Mouse (Mus musculus) embryonic facial prominence, embryonic 10.5 days (tissue): ENCODE results near the gene Atp13a1. TPM values are rescaled to one million over a fixed set of nuclear protein-coding genes. Genes with fewer than 3 reads are reported as not detected.
A peak's percentile ranks its signal among the peaks of the same experiment; 100 is the strongest.

Experiments used
- DNase-seq: peaks from one replicate; pipeline ENCODE4 v3.0.0-alpha.2; 2017; ENCODE audit warnings: low spot score
- H3K27ac ChIP-seq: fragments of 300-500 bp; sonication (generic); replicated peaks from 2 replicates; pipeline ENCODE4 v1.5.1; 2016; ENCODE audit warnings: mild to moderate bottlenecking
- H3K27me3 ChIP-seq: fragments of 300-500 bp; sonication (generic); replicated peaks from 2 replicates; pipeline ENCODE4 v1.6.1; 2016; ENCODE audit warnings: low read depth, mild to moderate bottlenecking; ENCODE audit not compliant: poor library complexity, severe bottlenecking
- H3K36me3 ChIP-seq: fragments of 300-500 bp; sonication (generic); replicated peaks from 2 replicates; pipeline ENCODE4 v1.6.1; 2016; ENCODE audit warnings: mild to moderate bottlenecking, moderate library complexity
- H3K4me1 ChIP-seq: fragments of 300-500 bp; sonication (generic); 2 replicates; pipeline ENCODE4 v1.6.1; 2016
- H3K4me3 ChIP-seq: fragments of 300-500 bp; sonication (generic); 2 replicates; pipeline ENCODE4 v1.5.1; 2016; ENCODE audit warnings: mild to moderate bottlenecking, moderate library complexity
- H3K9me3 ChIP-seq: fragments of 300-500 bp; sonication (generic); 2 replicates; pipeline ENCODE4 v1.6.1; 2016; ENCODE audit warnings: mild to moderate bottlenecking
- WGBS: fragments of 180-500 bp; shearing (Covaris S2); methylation state at CpG from one replicate; pipeline ENCODE4 v1.1.7; 2016; 5-methylcytosine and 5-hydroxymethylcytosine counted together
- polyA plus RNA-seq: library from polyadenylated mRNA; unstranded; fragments of >200 nt; fragmentation: Nextera tagmentation; extraction: Ambion mirVana; gene quantifications from 2 replicates; pipeline ENCODE4 v1.2.1, GENCODE M21; 2016

Atp13a1 gene
- polyA plus RNA-seq, 1 experiment from 2014 or later = 59.8 TPM

GRCm38 (mm10) chr8:69804537-69804936 is 13.6 kb downstream of the Atp13a1 start:
- H3K4me3 ChIP-seq = no peak overlapping the region
- H3K27ac ChIP-seq = no peak overlapping the region
- WGBS = 93% methylated on average over 6 of the region's 6 CpGs
- no peak for DNase-seq
- H3K36me3 ChIP-seq = peaks cover 89% of the 10 kb centered on the region
- no peaks in the 10 kb centered on the region for H3K9me3 ChIP-seq
- no peaks in the 10 kb centered on the region for H3K27me3 ChIP-seq
- H3K4me1 ChIP-seq = peaks cover 15% of the 10 kb centered on the region

GRCm38 (mm10) chr8:69805086-69805485 is 14.1 kb downstream of the Atp13a1 start:
- no peaks in the 10 kb centered on the region for H3K27me3 ChIP-seq
- H3K4me3 ChIP-seq = no peak overlapping the region
- WGBS = 92% methylated on average over 10 of the region's 10 CpGs
- no peaks in the 10 kb centered on the region for H3K9me3 ChIP-seq
- peaks cover 85% of the 10 kb centered on the region for H3K36me3 ChIP-seq
- peaks cover 20% of the 10 kb centered on the region for H3K4me1 ChIP-seq
- DNase-seq = no peak
- no peak overlapping the region for H3K27ac ChIP-seq

GRCm38 (mm10) chr8:69805491-69805890 is 14.5 kb downstream of the Atp13a1 start:
- no peak overlapping the region for H3K27ac ChIP-seq
- H3K4me3 ChIP-seq = no peak overlapping the region
- WGBS = 94% methylated on average over 9 of the region's 9 CpGs
- no peaks in the 10 kb centered on the region for H3K27me3 ChIP-seq
- no peaks in the 10 kb centered on the region for H3K9me3 ChIP-seq
- DNase-seq = no peak
- H3K36me3 ChIP-seq = peaks cover 85% of the 10 kb centered on the region
- H3K4me1 ChIP-seq = peaks cover 20% of the 10 kb centered on the region

- 93% methylated on average over 5 of the region's 5 CpGs for WGBS
- H3K27me3 ChIP-seq = no peaks in the 10 kb centered on the region
- H3K9me3 ChIP-seq = no peaks in the 10 kb centered on the region
- H3K4me1 ChIP-seq = peaks cover 20% of the 10 kb centered on the region
- DNase-seq = no peak
- H3K4me3 ChIP-seq = no peak overlapping the region
- no peak overlapping the region for H3K27ac ChIP-seq
- H3K36me3 ChIP-seq = peaks cover 85% of the 10 kb centered on the region
Observed at GRCm38 (mm10) chr8:69807236-69807635, 16.3 kb downstream of the Atp13a1 start.

- H3K4me1 ChIP-seq = peaks cover 20% of the 10 kb centered on the region
- H3K9me3 ChIP-seq = no peaks in the 10 kb centered on the region
- H3K4me3 ChIP-seq = peak within 1 kb of the TSS; percentile 58
- H3K36me3 ChIP-seq = peaks cover 78% of the 10 kb centered on the region
- H3K27me3 ChIP-seq = no peaks in the 10 kb centered on the region
- H3K27ac ChIP-seq = peak within 1 kb of the TSS; percentile 79
- WGBS = 6% methylated on average over 28 of the region's 28 CpGs
- peak; percentile 85 for DNase-seq
Observed at GRCm38 (mm10) chr8:69808094-69808863, 17.3 kb downstream of the Atp13a1 start, which contains the start of gene Gmip. TSS of gene Gmip (plus strand) at chr8:69808679.

GRCm38 (mm10) chr8:69808864-69809403 is 18.0 kb downstream of the Atp13a1 start:
- peak; percentile 47 for DNase-seq
- Histone ChIP-seq H3K36me3 (peaks cover 78% of the 10 kb centered on the region), H3K27ac (peak overlapping the region; percentile 79), H3K4me1 (peaks cover 20% of the 10 kb centered on the region), H3K27me3 (no peaks in the 10 kb centered on the region), H3K4me3 (peak overlapping the region; percentile 58), H3K9me3 (no peaks in the 10 kb centered on the region)
- WGBS = 3% methylated on average over 23 of the region's 23 CpGs

- peak overlapping the region; percentile 58; the same call in 1 of the 2 replicates for H3K4me3 ChIP-seq
- H3K9me3 ChIP-seq = no peaks in the 10 kb centered on the region
- DNase-seq = no peak
- no peak overlapping the region for H3K27ac ChIP-seq
- peaks cover 20% of the 10 kb centered on the region for H3K4me1 ChIP-seq
- no peaks in the 10 kb centered on the region for H3K27me3 ChIP-seq
- 75% methylated on average over 3 of the region's 3 CpGs for WGBS
- H3K36me3 ChIP-seq = peaks cover 78% of the 10 kb centered on the region
Observed at GRCm38 (mm10) chr8:69809820-69810219, 18.9 kb downstream of the Atp13a1 start.

- H3K36me3 ChIP-seq = peaks cover 81% of the 10 kb centered on the region
- no peak overlapping the region for H3K4me3 ChIP-seq
- H3K27me3 ChIP-seq = no peaks in the 10 kb centered on the region
- H3K9me3 ChIP-seq = no peaks in the 10 kb centered on the region
- H3K27ac ChIP-seq = no peak overlapping the region
- peaks cover 9% of the 10 kb centered on the region for H3K4me1 ChIP-seq
- WGBS = 60% methylated on average over 2 of the region's 2 CpGs
- DNase-seq = no peak
Observed at GRCm38 (mm10) chr8:69814881-69815280, 23.9 kb downstream of the Atp13a1 start.

GRCm38 (mm10) chr8:69815396-69815795 is 24.4 kb downstream of the Atp13a1 start:
- no peaks in the 10 kb centered on the region for H3K9me3 ChIP-seq
- 92% methylated on average over 4 of the region's 4 CpGs for WGBS

GRCm38 (mm10) chr8:69820466-69820865 is 29.5 kb downstream of the Atp13a1 start:
- no peak overlapping the region for H3K4me3 ChIP-seq
- peaks cover 5% of the 10 kb centered on the region; the same call in 1 of the 2 replicates for H3K27me3 ChIP-seq
- no peaks in the 10 kb centered on the region for H3K9me3 ChIP-seq
- no peak for DNase-seq
- peaks cover 64% of the 10 kb centered on the region for H3K36me3 ChIP-seq
- H3K27ac ChIP-seq = no peak overlapping the region
- 84% methylated on average over 9 of the region's 9 CpGs for WGBS
- H3K4me1 ChIP-seq = peaks cover 42% of the 10 kb centered on the region

More at GRCm38 (mm10) chr8:69815396-69815795, 24.4 kb downstream of the Atp13a1 start:
- Histone ChIP-seq H3K4me3 (no peak overlapping the region), H3K4me1 (peaks cover 7% of the 10 kb centered on the region; the same call in 1 of the 2 replicates), H3K27ac (no peak overlapping the region), H3K36me3 (peaks cover 82% of the 10 kb centered on the region), H3K27me3 (peaks cover 2% of the 10 kb centered on the region; the same call in 1 of the 2 replicates)
- DNase-seq = no peak

- peaks cover 64% of the 10 kb centered on the region for H3K36me3 ChIP-seq
- H3K27ac ChIP-seq = peak overlapping the region; percentile 85
- H3K4me1 ChIP-seq = peaks cover 35% of the 10 kb centered on the region
- no peak for DNase-seq
- 2% methylated on average over 17 of the region's 22 CpGs for WGBS
- H3K4me3 ChIP-seq = peak overlapping the region; percentile 67
- H3K27me3 ChIP-seq = peaks cover 5% of the 10 kb centered on the region; the same call in 1 of the 2 replicates
- no peaks in the 10 kb centered on the region for H3K9me3 ChIP-seq
Observed at GRCm38 (mm10) chr8:69821971-69822385, 31.0 kb downstream of the Atp13a1 start.

- Histone ChIP-seq H3K4me1 (peaks cover 35% of the 10 kb centered on the region), H3K9me3 (no peaks in the 10 kb centered on the region), H3K27ac (peak within 1 kb of the TSS; percentile 85), H3K27me3 (peaks cover 5% of the 10 kb centered on the region; the same call in 1 of the 2 replicates), H3K4me3 (peak within 1 kb of the TSS; percentile 67), H3K36me3 (peaks cover 64% of the 10 kb centered on the region)
- 1% methylated on average over 32 of the region's 35 CpGs for WGBS
- peak; percentile 93 for DNase-seq
Observed at GRCm38 (mm10) chr8:69822386-69823191, 31.6 kb downstream of the Atp13a1 start, which contains the start of gene Lpar2. TSS of gene Lpar2 (plus strand) at chr8:69822429.
